Mouse (Mus musculus) gastrocnemius, adult 2 months (tissue): ENCODE data around the gene Cap2. TPM values are rescaled to one million over a fixed set of nuclear protein-coding genes. Genes with fewer than 3 reads are reported as not detected.

Source experiments
- DNase-seq: peaks from one replicate; pipeline ENCODE4 v3.0.0; 2022
- H3K27ac ChIP-seq: fragments of 200-600 bp; 2 replicates; pipeline ENCODE4 v1.8.1; 2022; ENCODE audit warnings: mild to moderate bottlenecking
- H3K4me3 ChIP-seq: fragments of 200-600 bp; 2 replicates; pipeline ENCODE4 v1.8.1; 2022; ENCODE audit warnings: mild to moderate bottlenecking, moderate library complexity
- CTCF ChIP-seq: fragments of 200-600 bp; IDR thresholded peaks from 2 replicates; pipeline ENCODE4 v1.8.1; 2022; ENCODE audit warnings: antibody characterized with exemption, mild to moderate bottlenecking, moderate library complexity
- intact Hi-C: fragments of 180-260 bp; cut with DNase I; formaldehyde crosslinking; loops from one replicate; pipeline ENCODE4 v1.15.1; 2025
- total RNA-seq, 2 experiments: library from RNA; stranded (reverse); gene quantifications; 2 replicates each; pipeline ENCODE4 v1.2.3; 2021

Cap2 gene
- total RNA-seq, 2 experiments from 2014 or later = 270 TPM

- no peak for TF ChIP-seq CTCF
- peak; percentile 59 for DNase-seq
- H3K27ac ChIP-seq = peak overlapping the region; percentile 87
- no peak overlapping the region for H3K4me3 ChIP-seq
- intact Hi-C loops = no loop called here
Observed at GRCm38 (mm10) chr13:46527340-46527739, 25.7 kb downstream of the Cap2 start.

GRCm38 (mm10) chr13:46529037-46529436, 27.4 kb downstream of the Cap2 start:
- intact Hi-C loops = no loop called here
- Histone ChIP-seq H3K4me3 (no peak overlapping the region), H3K27ac (no peak overlapping the region)
- TF ChIP-seq CTCF = no peak
- DNase-seq = no peak

DNA sequence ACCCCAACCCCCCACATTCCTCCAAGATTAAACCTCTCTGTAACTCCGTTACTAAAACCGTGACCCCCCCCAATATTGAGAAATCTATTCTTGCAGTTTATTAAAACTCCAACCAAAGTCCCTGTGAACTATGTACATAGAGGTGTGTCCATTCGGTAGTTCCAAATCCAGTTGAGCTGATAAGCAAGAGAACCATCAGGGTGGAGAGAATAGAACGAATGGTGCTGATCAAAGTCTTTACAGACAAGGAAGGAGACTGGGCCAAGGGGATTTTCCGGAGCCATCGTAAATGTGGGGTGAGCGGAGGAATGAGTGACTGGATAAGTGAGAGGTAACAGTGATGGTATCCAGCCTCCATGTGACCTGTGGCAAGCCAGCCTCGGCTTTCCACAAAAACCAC, 28.9 kb downstream of the Cap2 start:
- TF ChIP-seq CTCF = no peak
- no peak overlapping the region for H3K4me3 ChIP-seq
- H3K27ac ChIP-seq = peak overlapping the region; percentile 49; the same call in 1 of the 2 replicates
- intact Hi-C loops = no loop called here
- DNase-seq = no peak

DNA sequence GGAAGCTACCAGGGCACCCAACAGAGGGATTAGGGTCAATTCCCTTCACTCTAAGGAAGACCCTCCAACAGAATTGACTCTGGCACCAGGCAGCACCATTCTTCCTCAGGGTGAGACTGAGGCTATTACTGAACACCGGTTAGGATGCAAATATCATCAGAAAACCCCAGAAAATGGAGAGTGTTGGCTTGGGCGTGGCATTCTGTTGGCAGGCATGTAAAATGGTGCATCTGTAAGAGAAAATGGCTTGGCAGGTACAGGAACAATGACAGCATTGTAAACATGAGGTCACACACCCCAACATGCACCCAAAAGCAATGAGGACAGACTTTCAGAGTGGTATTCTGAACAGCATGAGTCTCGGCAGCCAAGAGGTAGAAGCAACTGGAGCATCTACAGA, 30.0 kb downstream of the Cap2 start:
- Histone ChIP-seq H3K4me3 (no peak overlapping the region), H3K27ac (peak overlapping the region; percentile 89; the same call in 1 of the 2 replicates)
- intact Hi-C loops = no loop called here
- no peak for DNase-seq
- TF ChIP-seq CTCF = no peak

DNA sequence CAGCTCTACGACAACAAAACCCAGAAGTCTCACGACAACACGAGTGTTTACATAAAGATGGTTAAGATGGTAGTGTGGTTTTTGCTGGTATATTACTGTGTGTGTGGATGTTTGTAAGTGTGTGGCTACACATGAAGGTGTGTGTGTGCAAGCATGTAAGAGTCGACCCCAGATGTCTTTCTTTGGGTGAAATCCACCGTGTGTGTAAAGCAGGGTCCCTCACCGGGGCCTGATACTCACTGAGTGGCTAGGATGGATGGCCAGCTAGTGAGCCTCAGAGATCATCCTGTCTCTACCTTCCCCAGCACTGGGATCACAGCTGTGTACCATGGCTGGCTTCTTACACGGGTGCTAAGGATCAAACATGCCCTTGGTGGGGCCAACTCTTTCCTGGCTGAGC, 30.6 kb downstream of the Cap2 start:
- no peak for DNase-seq
- H3K27ac ChIP-seq = peak overlapping the region; percentile 89
- no peak overlapping the region for H3K4me3 ChIP-seq
- no peak for TF ChIP-seq CTCF
- intact Hi-C loops = no loop called here

DNA sequence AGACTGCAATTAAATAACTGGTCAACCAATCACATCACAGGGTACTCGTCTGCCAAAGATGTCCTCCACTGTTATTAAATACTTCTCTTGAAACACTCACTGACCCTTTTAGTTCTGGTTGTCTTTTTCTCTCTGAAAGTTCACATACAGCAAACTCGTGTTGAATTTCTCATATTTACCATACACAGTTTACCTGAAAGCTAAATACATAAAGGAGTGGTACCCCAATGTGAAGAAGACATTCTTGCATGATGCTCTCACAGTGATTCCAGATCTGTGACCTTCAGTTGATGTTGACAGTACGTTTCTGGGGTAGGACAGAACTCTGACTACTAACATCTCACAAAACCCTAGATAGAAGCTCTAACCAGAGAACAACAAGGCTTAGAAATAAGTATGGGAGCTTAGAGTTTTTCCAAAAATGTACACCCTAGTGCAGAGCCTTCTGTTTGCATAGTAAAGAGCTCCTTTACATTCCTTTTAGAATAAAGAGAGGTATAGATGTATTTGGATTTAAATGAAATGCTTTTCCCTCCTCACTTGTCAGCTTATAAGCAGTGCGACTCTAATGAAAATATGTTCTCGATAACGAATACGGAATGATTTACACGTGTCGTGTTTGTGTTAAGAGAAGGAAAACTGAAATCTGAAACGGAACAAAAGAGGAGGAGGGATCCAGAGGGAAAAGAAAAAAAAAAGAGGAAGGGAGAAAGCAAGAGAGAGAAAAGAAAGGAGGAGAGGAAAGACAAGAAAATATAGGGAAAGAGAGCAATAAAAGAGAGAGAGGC, 31.9 kb downstream of the Cap2 start:
- H3K27ac ChIP-seq = peak overlapping the region; percentile 89
- TF ChIP-seq CTCF = no peak
- intact Hi-C loops = no loop called here

DNA sequence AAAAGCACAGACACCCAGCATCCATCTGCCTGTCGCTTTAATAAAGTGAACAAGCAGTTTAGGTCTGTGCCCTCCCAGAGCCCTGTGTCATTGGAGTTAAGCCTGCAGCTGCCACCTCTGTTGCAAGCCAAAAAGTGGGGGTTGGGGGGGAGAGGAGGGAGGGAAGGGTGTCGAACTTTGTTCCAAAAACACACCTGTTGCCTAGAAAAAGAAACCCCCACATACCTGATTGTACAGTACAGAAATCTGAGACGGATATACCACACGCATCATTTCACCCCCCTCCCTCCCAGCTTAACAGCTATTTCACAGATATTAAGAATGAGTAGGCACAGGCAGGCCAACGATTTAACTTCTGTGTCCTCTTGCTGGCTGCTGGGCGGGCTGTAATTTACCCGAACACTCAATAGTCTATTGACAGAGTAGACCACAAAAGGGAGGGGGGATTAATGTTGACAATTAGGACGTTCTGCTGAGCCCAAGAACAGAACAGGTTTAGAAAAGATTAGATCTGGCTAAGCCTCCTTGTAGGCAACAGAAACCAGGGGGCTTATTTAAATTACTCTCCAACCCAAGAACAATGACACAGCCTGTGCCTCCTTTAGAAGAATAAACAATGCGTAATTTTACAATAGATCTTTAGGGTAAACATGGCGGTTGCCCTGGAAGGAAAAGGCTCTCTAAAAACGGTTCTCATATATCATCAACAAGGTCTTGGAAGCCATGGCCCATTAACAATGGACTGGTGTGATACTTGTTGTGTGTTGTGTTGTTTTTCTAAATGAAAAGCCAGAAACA, 32.7 kb downstream of the Cap2 start:
- DNase-seq = peak; percentile 78
- peak overlapping the region; percentile 89 for H3K27ac ChIP-seq
- TF ChIP-seq CTCF = no peak
- H3K4me3 ChIP-seq = peak overlapping the region; percentile 34
- intact Hi-C loops = no loop called here

More for the DNA sequence above, 31.9 kb downstream of the Cap2 start:
- H3K4me3 ChIP-seq = peak overlapping the region; percentile 34
- DNase-seq = no peak

- no peak for DNase-seq
- no peak for TF ChIP-seq CTCF
- intact Hi-C loops = no loop called here
- H3K4me3 ChIP-seq = no peak overlapping the region
- H3K27ac ChIP-seq = peak overlapping the region; percentile 89
Observed at GRCm38 (mm10) chr13:46534969-46535785, 33.5 kb downstream of the Cap2 start.

GRCm38 (mm10) chr13:46539284-46539683, 37.6 kb downstream of the Cap2 start:
- Histone ChIP-seq H3K4me3 (no peak overlapping the region), H3K27ac (no peak overlapping the region)
- no peak for TF ChIP-seq CTCF
- intact Hi-C loops = no loop called here
- DNase-seq = no peak

DNA sequence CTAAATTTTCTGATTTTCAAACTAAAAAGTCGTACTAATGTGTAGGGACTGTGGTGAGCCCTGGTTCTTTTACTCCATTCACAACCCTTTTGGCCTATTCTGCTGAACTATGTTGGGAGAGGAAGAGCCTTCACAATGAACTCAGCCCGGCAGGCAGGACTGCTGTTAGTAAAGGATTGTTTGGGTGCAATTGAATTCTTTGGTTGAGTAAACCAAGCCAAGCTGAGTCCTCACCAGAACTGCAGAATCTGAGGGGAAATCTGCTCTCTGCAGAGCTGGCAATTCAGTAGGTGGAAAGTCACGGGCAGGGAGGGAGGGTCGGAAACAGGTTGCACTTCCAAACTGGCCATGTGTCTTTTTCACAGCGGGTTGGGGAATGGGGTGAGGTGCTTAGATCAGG, 39.3 kb downstream of the Cap2 start:
- no peak for DNase-seq
- no peak overlapping the region; the same call in 1 of the 2 replicates for H3K27ac ChIP-seq
- TF ChIP-seq CTCF = no peak
- intact Hi-C loops = no loop called here
- H3K4me3 ChIP-seq = no peak overlapping the region

GRCm38 (mm10) chr13:46542782-46543181, 41.1 kb downstream of the Cap2 start:
- TF ChIP-seq CTCF = no peak
- H3K4me3 ChIP-seq = no peak overlapping the region
- no peak for DNase-seq
- peak overlapping the region; percentile 28; the same call in 1 of the 2 replicates for H3K27ac ChIP-seq
- intact Hi-C loops = no loop called here

GRCm38 (mm10) chr13:46544608-46545007, 43.0 kb downstream of the Cap2 start:
- H3K4me3 ChIP-seq = no peak overlapping the region
- intact Hi-C loops = no loop called here
- DNase-seq = no peak
- no peak for TF ChIP-seq CTCF
- peak overlapping the region; percentile 64 for H3K27ac ChIP-seq
